Mouse (Mus musculus): ENCODE measurements around the gene Trpt1. TPM values are rescaled to one million over a fixed set of nuclear protein-coding genes. Genes with fewer than 3 reads are reported as not detected.

The Trpt1 gene
- polyA plus RNA-seq, 1 experiment from 2014 or later, result 11.5 TPM

- Histone ChIP-seq H3K36me3 (ENCODE audit: control insufficient read depth, insufficient read depth, low read length) (peaks cover 27% of the 10 kb centered on the region), H3K4me3 (ENCODE audit: low read depth, low read length) (peak overlapping the region; percentile 67), H3K27ac (ENCODE audit: low read length) (peak overlapping the region; percentile 66), H3K9me3 (ENCODE audit: control insufficient read depth, low read depth, low read length) (no peaks in the 10 kb centered on the region), H3K4me1 (ENCODE audit: control insufficient read depth, insufficient read depth, low read length) (peaks cover 30% of the 10 kb centered on the region), H3K27me3 (ENCODE audit: control insufficient read depth, insufficient read depth, low read length) (no peaks in the 10 kb centered on the region), H3K9ac (replicated peaks; ENCODE audit: low read depth, low read length) (peak overlapping the region; percentile 60), H3K4me2 (replicated peaks; ENCODE audit: low read depth, low read length) (peak overlapping the region; percentile 76)
- WGBS, result 8% methylated on average over 11 of the region's 11 CpGs
- no peak for ATAC-seq (ENCODE audit: insufficient number of reproducible peaks, insufficient read depth, low FRiP score, low read depth)
Measured at GRCm38 (mm10) chr19:6979001-6979479, 16.9 kb upstream of the Trpt1 start.

- Histone ChIP-seq H3K4me3 (ENCODE audit: low read depth, low read length) (peak overlapping the region; percentile 67), H3K9me3 (ENCODE audit: control insufficient read depth, low read depth, low read length) (no peaks in the 10 kb centered on the region), H3K36me3 (ENCODE audit: control insufficient read depth, insufficient read depth, low read length) (peaks cover 28% of the 10 kb centered on the region), H3K27me3 (ENCODE audit: control insufficient read depth, insufficient read depth, low read length) (no peaks in the 10 kb centered on the region), H3K4me2 (replicated peaks; ENCODE audit: low read depth, low read length) (peak overlapping the region; percentile 76), H3K9ac (replicated peaks; ENCODE audit: low read depth, low read length) (peak overlapping the region; percentile 60), H3K27ac (ENCODE audit: low read length) (peak overlapping the region; percentile 82), H3K4me1 (ENCODE audit: control insufficient read depth, insufficient read depth, low read length) (peaks cover 30% of the 10 kb centered on the region)
- under 1% methylated on average over 58 of the region's 59 CpGs for WGBS
- peak; percentile 89 for ATAC-seq (ENCODE audit: insufficient number of reproducible peaks, insufficient read depth, low FRiP score, low read depth)
Measured at GRCm38 (mm10) chr19:6979486-6980380, 16.2 kb upstream of the Trpt1 start.

- Histone ChIP-seq H3K36me3 (ENCODE audit: control insufficient read depth, insufficient read depth, low read length) (peaks cover 36% of the 10 kb centered on the region), H3K9me3 (ENCODE audit: control insufficient read depth, low read depth, low read length) (no peaks in the 10 kb centered on the region), H3K4me3 (ENCODE audit: low read depth, low read length) (peak within 1 kb of the TSS; percentile 67), H3K4me1 (ENCODE audit: control insufficient read depth, insufficient read depth, low read length) (peaks cover 30% of the 10 kb centered on the region), H3K9ac (replicated peaks; ENCODE audit: low read depth, low read length) (peak within 1 kb of the TSS; percentile 60), H3K4me2 (replicated peaks; ENCODE audit: low read depth, low read length) (peak within 1 kb of the TSS; percentile 76), H3K27me3 (ENCODE audit: control insufficient read depth, insufficient read depth, low read length) (no peaks in the 10 kb centered on the region), H3K27ac (ENCODE audit: low read length) (peak within 1 kb of the TSS; percentile 82)
- ATAC-seq (ENCODE audit: insufficient number of reproducible peaks, insufficient read depth, low FRiP score, low read depth), result peak; percentile 88
- 2% methylated on average over 38 of the region's 38 CpGs for WGBS
Measured at GRCm38 (mm10) chr19:6980381-6981093, 15.4 kb upstream of the Trpt1 start, which contains the start of gene Fkbp2. TSS of gene Fkbp2 (minus strand) at chr19:6980501.

DNA sequence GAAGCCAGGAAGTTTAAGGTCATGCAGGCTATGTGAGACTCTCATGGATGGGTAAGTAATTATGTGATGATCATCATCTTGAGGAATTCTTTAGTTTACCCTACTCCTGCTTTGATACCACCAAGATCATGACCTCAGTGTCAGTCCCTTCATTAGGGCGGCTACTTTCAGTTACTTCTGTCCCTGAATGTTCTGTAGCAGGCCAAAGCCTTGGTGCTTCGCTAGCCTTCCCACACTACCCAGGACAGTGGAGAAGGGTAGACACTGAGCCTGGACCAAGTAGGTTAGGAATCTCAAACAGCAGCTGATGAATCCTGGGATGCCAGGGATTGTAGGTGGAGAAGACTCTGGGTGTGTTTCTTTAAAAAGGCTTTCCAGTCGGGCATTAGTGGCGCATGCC, 14.5 kb upstream of the Trpt1 start:
- peaks cover 26% of the 10 kb centered on the region for H3K4me1 ChIP-seq (ENCODE audit: control insufficient read depth, insufficient read depth, low read length)
- H3K27ac ChIP-seq (ENCODE audit: low read length), result no peak overlapping the region
- no peak overlapping the region for H3K9ac ChIP-seq (replicated peaks; ENCODE audit: low read depth, low read length)
- no peaks in the 10 kb centered on the region for H3K27me3 ChIP-seq (ENCODE audit: control insufficient read depth, insufficient read depth, low read length)
- H3K9me3 ChIP-seq (ENCODE audit: control insufficient read depth, low read depth, low read length), result no peaks in the 10 kb centered on the region
- H3K4me3 ChIP-seq (ENCODE audit: low read depth, low read length), result 0 out of 2 replicates have a peak overlapping the region, but pooled peaks have one; percentile 67
- peak overlapping the region; percentile 76; the same call in 1 of the 2 replicates for H3K4me2 ChIP-seq (replicated peaks; ENCODE audit: low read depth, low read length)
- no peak for ATAC-seq (ENCODE audit: insufficient number of reproducible peaks, insufficient read depth, low FRiP score, low read depth)
- 89% methylated on average over 4 of the region's 4 CpGs for WGBS
- H3K36me3 ChIP-seq (ENCODE audit: control insufficient read depth, insufficient read depth, low read length), result peaks cover 36% of the 10 kb centered on the region

DNA sequence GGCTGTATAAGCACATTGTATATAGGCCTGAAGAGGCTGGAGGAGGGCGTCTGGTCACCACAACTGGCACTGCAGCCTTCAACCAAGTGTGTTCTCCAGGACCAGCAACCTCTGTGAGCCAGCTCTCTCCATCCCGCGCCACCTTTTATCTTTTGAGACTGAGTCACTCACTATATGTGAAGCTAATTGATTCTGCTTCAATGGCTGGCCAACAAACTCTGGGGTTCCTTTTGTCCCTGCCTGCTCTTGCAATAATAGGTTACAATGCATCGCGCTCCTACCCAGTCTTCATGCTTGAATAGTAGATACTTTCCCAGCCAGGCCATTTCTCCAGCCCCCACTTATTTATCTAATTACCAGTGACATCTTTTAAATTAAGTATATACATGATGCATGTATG, 12.3 kb upstream of the Trpt1 start:
- H3K9ac ChIP-seq (replicated peaks; ENCODE audit: low read depth, low read length), result no peak overlapping the region
- no peaks in the 10 kb centered on the region for H3K27me3 ChIP-seq (ENCODE audit: control insufficient read depth, insufficient read depth, low read length)
- peaks cover 23% of the 10 kb centered on the region; the same call in 1 of the 2 replicates for H3K36me3 ChIP-seq (ENCODE audit: control insufficient read depth, insufficient read depth, low read length)
- H3K4me3 ChIP-seq (ENCODE audit: low read depth, low read length), result no peak overlapping the region
- no peak overlapping the region for H3K27ac ChIP-seq (ENCODE audit: low read length)
- WGBS, result 94% methylated on average over 5 of the region's 5 CpGs
- H3K4me1 ChIP-seq (ENCODE audit: control insufficient read depth, insufficient read depth, low read length), result peaks cover 28% of the 10 kb centered on the region
- no peak for ATAC-seq (ENCODE audit: insufficient number of reproducible peaks, insufficient read depth, low FRiP score, low read depth)
- no peak overlapping the region for H3K4me2 ChIP-seq (replicated peaks; ENCODE audit: low read depth, low read length)
- H3K9me3 ChIP-seq (ENCODE audit: control insufficient read depth, low read depth, low read length), result no peaks in the 10 kb centered on the region

- WGBS, result 87% methylated on average over 19 of the region's 19 CpGs
- H3K4me1 ChIP-seq (ENCODE audit: control insufficient read depth, insufficient read depth, low read length), result peaks cover 20% of the 10 kb centered on the region
- ATAC-seq (ENCODE audit: insufficient number of reproducible peaks, insufficient read depth, low FRiP score, low read depth), result no peak
- no peaks in the 10 kb centered on the region for H3K9me3 ChIP-seq (ENCODE audit: control insufficient read depth, low read depth, low read length)
- H3K27me3 ChIP-seq (ENCODE audit: control insufficient read depth, insufficient read depth, low read length), result no peaks in the 10 kb centered on the region
- H3K4me2 ChIP-seq (replicated peaks; ENCODE audit: low read depth, low read length), result no peak overlapping the region
- H3K36me3 ChIP-seq (ENCODE audit: control insufficient read depth, insufficient read depth, low read length), result peaks cover 23% of the 10 kb centered on the region; the same call in 1 of the 2 replicates
- H3K4me3 ChIP-seq (ENCODE audit: low read depth, low read length), result no peak overlapping the region
- H3K27ac ChIP-seq (ENCODE audit: low read length), result no peak overlapping the region
- H3K9ac ChIP-seq (replicated peaks; ENCODE audit: low read depth, low read length), result no peak overlapping the region
Measured at GRCm38 (mm10) chr19:6985300-6985699, 10.6 kb upstream of the Trpt1 start.

DNA sequence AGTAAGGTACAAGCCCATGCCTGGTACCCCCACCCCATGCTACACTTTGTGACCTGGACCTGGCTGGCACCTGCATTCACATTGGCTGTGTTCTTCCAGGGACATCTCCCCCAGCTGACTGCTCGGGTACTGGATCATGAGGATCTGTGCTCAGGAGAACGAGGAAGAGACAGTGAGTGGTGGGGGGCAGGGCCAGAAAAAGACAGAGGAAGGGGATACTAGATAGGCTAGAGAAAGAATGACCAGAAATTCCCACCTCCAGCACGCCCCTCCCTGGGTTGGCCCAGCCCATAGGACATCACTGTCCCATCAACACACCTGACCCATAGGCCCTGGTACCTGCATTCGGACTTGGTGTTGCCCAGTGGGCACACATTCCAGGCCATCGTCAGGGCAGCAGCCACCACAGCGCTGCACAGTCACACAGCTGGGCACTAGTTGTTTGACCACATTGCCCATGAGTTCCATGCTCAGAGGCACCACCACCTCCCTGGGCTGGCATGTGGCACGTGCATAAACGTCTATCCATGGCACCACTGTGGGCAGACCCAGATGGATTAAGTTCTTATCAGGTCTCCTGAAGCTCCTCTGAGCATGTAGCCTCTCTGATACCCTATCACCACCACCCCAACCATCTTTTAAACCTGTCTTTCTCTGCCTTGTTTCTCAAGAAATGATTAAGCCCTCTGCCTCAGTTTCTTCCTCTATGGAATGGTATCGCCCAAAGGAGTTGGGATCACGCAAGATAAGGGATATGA, 9.8 kb upstream of the Trpt1 start:
- H3K9me3 ChIP-seq (ENCODE audit: control insufficient read depth, low read depth, low read length), result no peaks in the 10 kb centered on the region
- H3K4me3 ChIP-seq (ENCODE audit: low read depth, low read length), result peak overlapping the region; percentile 80
- no peak for ATAC-seq (ENCODE audit: insufficient number of reproducible peaks, insufficient read depth, low FRiP score, low read depth)
- peak overlapping the region; percentile 87; the same call in 1 of the 2 replicates for H3K9ac ChIP-seq (replicated peaks; ENCODE audit: low read depth, low read length)
- peak overlapping the region; percentile 89 for H3K4me2 ChIP-seq (replicated peaks; ENCODE audit: low read depth, low read length)
- WGBS, result 78% methylated on average over 10 of the region's 10 CpGs
- H3K27me3 ChIP-seq (ENCODE audit: control insufficient read depth, insufficient read depth, low read length), result no peaks in the 10 kb centered on the region
- no peak overlapping the region; the same call in 1 of the 2 replicates for H3K27ac ChIP-seq (ENCODE audit: low read length)
- peaks cover 18% of the 10 kb centered on the region for H3K4me1 ChIP-seq (ENCODE audit: control insufficient read depth, insufficient read depth, low read length)
- peaks cover 23% of the 10 kb centered on the region; the same call in 1 of the 2 replicates for H3K36me3 ChIP-seq (ENCODE audit: control insufficient read depth, insufficient read depth, low read length)

Data from stomach, embryonic 14.5 days (tissue).